Mouse (Mus musculus) midbrain, embryonic 10.5 days (tissue): ENCODE measurements around the gene Kctd17. TPM values are rescaled to one million over a fixed set of nuclear protein-coding genes. Genes with fewer than 3 reads are reported as not detected.

ENCODE experiments used
- DNase-seq: peaks from one replicate; pipeline ENCODE4 v3.0.0-alpha.2; 2017; ENCODE audit warnings: low spot score
- H3K27ac ChIP-seq: fragments of 300-500 bp; sonication (generic); replicated peaks from 2 replicates; pipeline ENCODE4 v1.5.1; 2016; ENCODE audit warnings: mild to moderate bottlenecking
- H3K27me3 ChIP-seq: fragments of 300-500 bp; sonication (generic); 2 replicates; pipeline ENCODE4 v1.6.1; 2016; ENCODE audit warnings: low read depth, mild to moderate bottlenecking; ENCODE audit not compliant: poor library complexity, severe bottlenecking
- H3K36me3 ChIP-seq: fragments of 300-500 bp; sonication (generic); 2 replicates; pipeline ENCODE4 v1.6.1; 2016; ENCODE audit warnings: mild to moderate bottlenecking, moderate library complexity
- H3K4me1 ChIP-seq: fragments of 300-500 bp; sonication (generic); 2 replicates; pipeline ENCODE4 v1.6.1; 2016
- H3K4me3 ChIP-seq: fragments of 300-500 bp; sonication (generic); 2 replicates; pipeline ENCODE4 v1.5.1; 2016; ENCODE audit warnings: mild to moderate bottlenecking, moderate library complexity
- H3K9me3 ChIP-seq: fragments of 300-500 bp; sonication (generic); replicated peaks from 2 replicates; pipeline ENCODE4 v1.6.1; 2016; ENCODE audit warnings: mild to moderate bottlenecking
- WGBS: fragments of 180-500 bp; shearing (Covaris S2); methylation state at CpG from one replicate; pipeline ENCODE4 v1.1.7; 2016; 5-methylcytosine and 5-hydroxymethylcytosine counted together
- polyA plus RNA-seq: library from polyadenylated mRNA; unstranded; fragments of >200 nt; fragmentation: Nextera tagmentation; extraction: Ambion mirVana; gene quantifications from 2 replicates; pipeline ENCODE4 v1.2.1, GENCODE M21; 2016

Kctd17 gene
- polyA plus RNA-seq, 1 experiment from 2014 or later, result 64.0 TPM

GRCm38 (mm10) chr15:78422046-78422956, 6.1 kb upstream of the Kctd17 start:
- H3K9me3 ChIP-seq, result no peaks in the 10 kb centered on the region
- peaks cover 28% of the 10 kb centered on the region for H3K27me3 ChIP-seq
- peak; percentile 83 for DNase-seq
- no peak overlapping the region; the same call in 1 of the 2 replicates for H3K27ac ChIP-seq
- H3K36me3 ChIP-seq, result no peaks in the 10 kb centered on the region
- H3K4me1 ChIP-seq, result peaks cover 17% of the 10 kb centered on the region
- H3K4me3 ChIP-seq, result no peak overlapping the region
- 17% methylated on average over 16 of the region's 16 CpGs for WGBS

- DNase-seq, result no peak
- WGBS, result 30% methylated on average over 11 of the region's 11 CpGs
- Histone ChIP-seq H3K4me3 (no peak overlapping the region), H3K4me1 (peaks cover 30% of the 10 kb centered on the region), H3K9me3 (no peaks in the 10 kb centered on the region), H3K27ac (no peak overlapping the region), H3K36me3 (no peaks in the 10 kb centered on the region), H3K27me3 (peaks cover 28% of the 10 kb centered on the region)
These were observed 3.9 kb upstream of the Kctd17 start for GRCm38 (mm10) chr15:78424507-78424906.

GRCm38 (mm10) chr15:78425230-78425629, 3.1 kb upstream of the Kctd17 start:
- peaks cover 37% of the 10 kb centered on the region for H3K4me1 ChIP-seq
- peaks cover 2% of the 10 kb centered on the region for H3K36me3 ChIP-seq
- H3K27ac ChIP-seq, result no peak overlapping the region
- no peaks in the 10 kb centered on the region for H3K9me3 ChIP-seq
- no peak overlapping the region for H3K4me3 ChIP-seq
- 72% methylated on average over 4 of the region's 4 CpGs for WGBS
- DNase-seq, result no peak
- H3K27me3 ChIP-seq, result peaks cover 28% of the 10 kb centered on the region

GRCm38 (mm10) chr15:78429139-78429459, 735 bp downstream of the Kctd17 start:
- Histone ChIP-seq H3K4me1 (peaks cover 59% of the 10 kb centered on the region), H3K27ac (peak overlapping the region; percentile 93), H3K27me3 (peaks cover 6% of the 10 kb centered on the region; the same call in 1 of the 2 replicates), H3K4me3 (peak overlapping the region; percentile 88), H3K9me3 (no peaks in the 10 kb centered on the region), H3K36me3 (peaks cover 40% of the 10 kb centered on the region)
- WGBS, result 0% methylated on average over 3 of the region's 3 CpGs
- no peak for DNase-seq

- Histone ChIP-seq H3K36me3 (peaks cover 48% of the 10 kb centered on the region), H3K9me3 (no peaks in the 10 kb centered on the region), H3K27me3 (0 out of 2 replicates have a peak, but pooled peaks cover under 1% of the 10 kb centered on the region), H3K27ac (peak overlapping the region; percentile 93), H3K4me1 (peaks cover 62% of the 10 kb centered on the region), H3K4me3 (peak overlapping the region; percentile 88; the same call in 1 of the 2 replicates)
- no peak for DNase-seq
- 85% methylated on average over 13 of the region's 13 CpGs for WGBS
These were observed 1.7 kb downstream of the Kctd17 start for GRCm38 (mm10) chr15:78429871-78430622.

- Histone ChIP-seq H3K4me1 (peaks cover 71% of the 10 kb centered on the region), H3K36me3 (peaks cover 57% of the 10 kb centered on the region)
- WGBS, result 89% methylated on average over 10 of the region's 10 CpGs
These were observed 2.5 kb downstream of the Kctd17 start for GRCm38 (mm10) chr15:78430874-78431273.

GRCm38 (mm10) chr15:78431541-78432121, 3.3 kb downstream of the Kctd17 start:
- 85% methylated on average over 7 of the region's 7 CpGs for WGBS
- H3K27ac ChIP-seq, result 0 out of 2 replicates have a peak overlapping the region, but pooled peaks have one; percentile 23
- peaks cover 16% of the 10 kb centered on the region; the same call in 1 of the 2 replicates for H3K27me3 ChIP-seq
- no peaks in the 10 kb centered on the region for H3K9me3 ChIP-seq
- no peak overlapping the region for H3K4me3 ChIP-seq
- H3K4me1 ChIP-seq, result peaks cover 78% of the 10 kb centered on the region
- DNase-seq, result no peak
- peaks cover 62% of the 10 kb centered on the region for H3K36me3 ChIP-seq

More at GRCm38 (mm10) chr15:78430874-78431273, 2.5 kb downstream of the Kctd17 start:
- Histone ChIP-seq H3K4me3 (no peak overlapping the region), H3K27ac (peak overlapping the region; percentile 93), H3K27me3 (peaks cover 8% of the 10 kb centered on the region; the same call in 1 of the 2 replicates), H3K9me3 (no peaks in the 10 kb centered on the region)
- no peak for DNase-seq

- no peaks in the 10 kb centered on the region for H3K9me3 ChIP-seq
- H3K27me3 ChIP-seq, result peaks cover 36% of the 10 kb centered on the region
- peaks cover 86% of the 10 kb centered on the region for H3K4me1 ChIP-seq
- peak overlapping the region; percentile 85 for H3K27ac ChIP-seq
- no peak overlapping the region; the same call in 1 of the 2 replicates for H3K4me3 ChIP-seq
- H3K36me3 ChIP-seq, result peaks cover 69% of the 10 kb centered on the region
- 27% methylated on average over 6 of the region's 6 CpGs for WGBS
- peak; percentile 71 for DNase-seq
These were observed 6.6 kb downstream of the Kctd17 start for GRCm38 (mm10) chr15:78434896-78435520.

GRCm38 (mm10) chr15:78435681-78436080, 7.3 kb downstream of the Kctd17 start:
- Histone ChIP-seq H3K4me3 (no peak overlapping the region), H3K4me1 (peaks cover 87% of the 10 kb centered on the region), H3K27ac (peak overlapping the region; percentile 85), H3K9me3 (no peaks in the 10 kb centered on the region), H3K36me3 (peaks cover 62% of the 10 kb centered on the region), H3K27me3 (peaks cover 36% of the 10 kb centered on the region)
- WGBS, result 81% methylated on average over 11 of the region's 11 CpGs
- DNase-seq, result no peak

GRCm38 (mm10) chr15:78436380-78437192, 8.2 kb downstream of the Kctd17 start:
- peaks cover 53% of the 10 kb centered on the region for H3K36me3 ChIP-seq
- WGBS, result 8% methylated on average over 32 of the region's 32 CpGs
- peaks cover 84% of the 10 kb centered on the region for H3K4me1 ChIP-seq
- H3K27ac ChIP-seq, result peak overlapping the region; percentile 85
- H3K4me3 ChIP-seq, result peak overlapping the region; percentile 50
- no peaks in the 10 kb centered on the region for H3K9me3 ChIP-seq
- H3K27me3 ChIP-seq, result peaks cover 36% of the 10 kb centered on the region
- DNase-seq, result peak; percentile 74

GRCm38 (mm10) chr15:78437237-78438017, 9.1 kb downstream of the Kctd17 start:
- H3K4me3 ChIP-seq, result peak overlapping the region; percentile 50
- DNase-seq, result peak; percentile 52
- H3K9me3 ChIP-seq, result no peaks in the 10 kb centered on the region
- peak overlapping the region; percentile 85 for H3K27ac ChIP-seq
- peaks cover 80% of the 10 kb centered on the region for H3K4me1 ChIP-seq
- 14% methylated on average over 23 of the region's 23 CpGs for WGBS
- H3K36me3 ChIP-seq, result peaks cover 45% of the 10 kb centered on the region
- peaks cover 36% of the 10 kb centered on the region for H3K27me3 ChIP-seq
